Mouse (Mus musculus) MEL (cell line): ENCODE data around the gene Prickle4.

ENCODE experiments used
- CHD1 ChIP-seq: IDR thresholded peaks from 2 replicates; pipeline ENCODE4 v1.6.1; 2012; ENCODE audit warnings: low read depth, mild to moderate bottlenecking, inconsistent platforms, low read length, improper control_type of control experiment
- CTCF ChIP-seq, 3 experiments: IDR thresholded peaks in 2 of 3; conservative IDR thresholded peaks in 1 of 3; 2 replicates each; pipeline ENCODE4 v1.5.1; 2011 to 2012; ENCODE audit warnings: low read length in 3 of 3, low read depth in 2 of 3, mild to moderate bottlenecking in 2 of 3, improper control_type of control experiment in 1 of 3, inconsistent platforms in 1 of 3, mixed read lengths in 1 of 3, moderate library complexity in 1 of 3; ENCODE audit not compliant: control insufficient read depth in 1 of 3, insufficient read depth in 1 of 3, poor library complexity in 1 of 3, severe bottlenecking in 1 of 3
- EP300 ChIP-seq, 2 experiments: IDR thresholded peaks; 2 replicates each; pipeline ENCODE4 v1.6.1; 2011; ENCODE audit warnings: improper control_type of control experiment in 2 of 2, low read length in 2 of 2, low read depth in 1 of 2, mild to moderate bottlenecking in 1 of 2
- MAZ ChIP-seq: IDR thresholded peaks from 2 replicates; pipeline ENCODE4 v1.6.1; 2012; ENCODE audit warnings: low read depth, mild to moderate bottlenecking, inconsistent platforms, low read length, improper control_type of control experiment
- MEF2A ChIP-seq: IDR thresholded peaks from 2 replicates; pipeline ENCODE4 v1.6.1; 2014; ENCODE audit warnings: low read depth, mild to moderate bottlenecking, inconsistent platforms, low read length, improper control_type of control experiment; ENCODE audit not compliant: poor library complexity, insufficient replicate concordance, severe bottlenecking; ENCODE audit errors: extremely low read depth
- NELFE ChIP-seq: IDR thresholded peaks from 2 replicates; pipeline ENCODE4 v1.6.1; 2011; ENCODE audit warnings: low read depth, low read length, improper control_type of control experiment
- POLR2A ChIP-seq, 2 experiments: IDR thresholded peaks; 2 replicates each; pipeline ENCODE4 v1.6.1; 2011 to 2012; ENCODE audit warnings: low read length in 2 of 2, mild to moderate bottlenecking in 2 of 2, control low read depth in 1 of 2, improper control_type of control experiment in 1 of 2, low read depth in 1 of 2, moderate library complexity in 1 of 2; ENCODE audit not compliant: control insufficient read depth in 1 of 2, insufficient read depth in 1 of 2, poor library complexity in 1 of 2
- RCOR1 ChIP-seq: IDR thresholded peaks from 2 replicates; pipeline ENCODE4 v1.6.1; 2012; ENCODE audit warnings: low read depth, mild to moderate bottlenecking, inconsistent platforms, low read length, improper control_type of control experiment
- USF1 ChIP-seq: IDR thresholded peaks from 2 replicates; pipeline ENCODE4 v1.6.1; 2014; ENCODE audit warnings: low read depth, mild to moderate bottlenecking, inconsistent platforms, low read length, improper control_type of control experiment, moderate library complexity
- ZKSCAN1 ChIP-seq: IDR thresholded peaks from 2 replicates; pipeline ENCODE4 v1.6.1; 2012; ENCODE audit warnings: low read depth, mild to moderate bottlenecking, inconsistent platforms, low read length, improper control_type of control experiment, moderate library complexity

GRCm38 (mm10) chr17:47669166-47669565 lies 25.4 kb downstream of the Prickle4 start:
- TF ChIP-seq RCOR1 (no peak), EP300 (IDR thresholded peaks at IDR 0.05; ENCODE audit: low read depth in 1 of 2, low read length in 2 of 2) (no peak), POLR2A (IDR thresholded peaks at IDR 0.05; ENCODE audit: control insufficient read depth in 1 of 2, insufficient read depth in 1 of 2, low read depth in 1 of 2, low read length in 2 of 2, poor library complexity in 1 of 2) (no peak), CTCF (IDR thresholded peaks at IDR 0.05 in 2 of 3, conservative IDR thresholded peaks at IDR 0.05 in 1 of 3; ENCODE audit: control insufficient read depth in 1 of 3, insufficient read depth in 1 of 3, low read depth in 2 of 3, low read length in 3 of 3, poor library complexity in 1 of 3, severe bottlenecking in 1 of 3) (no peak), CHD1 (no peak), MEF2A (no peak), NELFE (no peak), USF1 (no peak), ZKSCAN1 (no peak), MAZ (no peak)
